Mouse (Mus musculus): Measurements from ENCODE around the gene Ppp3r1. TPM values are rescaled to one million over a fixed set of nuclear protein-coding genes. Genes with fewer than 3 reads are reported as not detected.

Gene Ppp3r1
- total RNA-seq (2014; fragmentation: Nextera tagmentation) = 46.4 and 67.7 TPM in 2 replicates
- total RNA-seq (2017) = 71.9 and 84.0 TPM in 2 replicates

GRCm38 (mm10) chr11:17158858-17159737, at the start of gene Ppp3r1:
Ppp3r1 (plus strand) TSS chr11:17159263.
- peak; percentile 93 for ATAC-seq (replicated peaks; ENCODE audit: low FRiP score, low TSS enrichment, poor library complexity, severe bottlenecking)

GRCm38 (mm10) chr11:17112419-17113090, 46.5 kb upstream of the Ppp3r1 start:
- ATAC-seq (replicated peaks; ENCODE audit: low FRiP score, low TSS enrichment, poor library complexity, severe bottlenecking) = no peak

GRCm38 (mm10) chr11:17126418-17126817, 32.6 kb upstream of the Ppp3r1 start:
- ATAC-seq (replicated peaks; ENCODE audit: low FRiP score, low TSS enrichment, poor library complexity, severe bottlenecking) = no peak

GRCm38 (mm10) chr11:17135638-17136037, 23.4 kb upstream of the Ppp3r1 start:
- no peak for ATAC-seq (replicated peaks; ENCODE audit: low FRiP score, low TSS enrichment, poor library complexity, severe bottlenecking)

GRCm38 (mm10) chr11:17138306-17139033, 20.6 kb upstream of the Ppp3r1 start:
- ATAC-seq (replicated peaks; ENCODE audit: low FRiP score, low TSS enrichment, poor library complexity, severe bottlenecking) = no peak

- no peak for ATAC-seq (replicated peaks; ENCODE audit: low FRiP score, low TSS enrichment, poor library complexity, severe bottlenecking)
These were observed 727 bp downstream of the Ppp3r1 start for GRCm38 (mm10) chr11:17159738-17160241.

- peak; percentile 72 for ATAC-seq (replicated peaks; ENCODE audit: low FRiP score, low TSS enrichment, poor library complexity, severe bottlenecking)
These were observed 1.2 kb downstream of the Ppp3r1 start for GRCm38 (mm10) chr11:17160242-17160641.

GRCm38 (mm10) chr11:17163956-17164355, 4.9 kb downstream of the Ppp3r1 start:
- ATAC-seq (replicated peaks; ENCODE audit: low FRiP score, low TSS enrichment, poor library complexity, severe bottlenecking) = no peak; the same call in 1 of the 2 replicates

GRCm38 (mm10) chr11:17166627-17167026, 7.6 kb downstream of the Ppp3r1 start:
- ATAC-seq (replicated peaks; ENCODE audit: low FRiP score, low TSS enrichment, poor library complexity, severe bottlenecking) = no peak

- no peak for ATAC-seq (replicated peaks; ENCODE audit: low FRiP score, low TSS enrichment, poor library complexity, severe bottlenecking)
These were observed 10.2 kb downstream of the Ppp3r1 start for GRCm38 (mm10) chr11:17169262-17169661.

GRCm38 (mm10) chr11:17170938-17171729, 12.1 kb downstream of the Ppp3r1 start:
- ATAC-seq (replicated peaks; ENCODE audit: low FRiP score, low TSS enrichment, poor library complexity, severe bottlenecking) = no peak

- no peak for ATAC-seq (replicated peaks; ENCODE audit: low FRiP score, low TSS enrichment, poor library complexity, severe bottlenecking)
These were observed 13.2 kb downstream of the Ppp3r1 start for GRCm38 (mm10) chr11:17172300-17172699.

GRCm38 (mm10) chr11:17176638-17177037, 17.6 kb downstream of the Ppp3r1 start:
- ATAC-seq (replicated peaks; ENCODE audit: low FRiP score, low TSS enrichment, poor library complexity, severe bottlenecking) = no peak

GRCm38 (mm10) chr11:17180753-17181152, 21.7 kb downstream of the Ppp3r1 start:
- no peak for ATAC-seq (replicated peaks; ENCODE audit: low FRiP score, low TSS enrichment, poor library complexity, severe bottlenecking)

GRCm38 (mm10) chr11:17181807-17182206, 22.7 kb downstream of the Ppp3r1 start, which contains the start of gene Wdr92:
Wdr92 (plus strand) TSS chr11:17182107.
- no peak for ATAC-seq (replicated peaks; ENCODE audit: low FRiP score, low TSS enrichment, poor library complexity, severe bottlenecking)

GRCm38 (mm10) chr11:17183165-17183564, 24.1 kb downstream of the Ppp3r1 start:
- ATAC-seq (replicated peaks; ENCODE audit: low FRiP score, low TSS enrichment, poor library complexity, severe bottlenecking) = no peak

GRCm38 (mm10) chr11:17187649-17188048, 28.6 kb downstream of the Ppp3r1 start:
- no peak for ATAC-seq (replicated peaks; ENCODE audit: low FRiP score, low TSS enrichment, poor library complexity, severe bottlenecking)

GRCm38 (mm10) chr11:17188786-17189185, 29.7 kb downstream of the Ppp3r1 start:
- no peak for ATAC-seq (replicated peaks; ENCODE audit: low FRiP score, low TSS enrichment, poor library complexity, severe bottlenecking)
